Mouse (Mus musculus): ENCODE results near the gene Ntm. TPM values are rescaled to one million over a fixed set of nuclear protein-coding genes. Genes with fewer than 3 reads are reported as not detected.

Ntm gene
- polyA plus RNA-seq, 1 experiment from 2014 or later = 22.6 TPM

DNA sequence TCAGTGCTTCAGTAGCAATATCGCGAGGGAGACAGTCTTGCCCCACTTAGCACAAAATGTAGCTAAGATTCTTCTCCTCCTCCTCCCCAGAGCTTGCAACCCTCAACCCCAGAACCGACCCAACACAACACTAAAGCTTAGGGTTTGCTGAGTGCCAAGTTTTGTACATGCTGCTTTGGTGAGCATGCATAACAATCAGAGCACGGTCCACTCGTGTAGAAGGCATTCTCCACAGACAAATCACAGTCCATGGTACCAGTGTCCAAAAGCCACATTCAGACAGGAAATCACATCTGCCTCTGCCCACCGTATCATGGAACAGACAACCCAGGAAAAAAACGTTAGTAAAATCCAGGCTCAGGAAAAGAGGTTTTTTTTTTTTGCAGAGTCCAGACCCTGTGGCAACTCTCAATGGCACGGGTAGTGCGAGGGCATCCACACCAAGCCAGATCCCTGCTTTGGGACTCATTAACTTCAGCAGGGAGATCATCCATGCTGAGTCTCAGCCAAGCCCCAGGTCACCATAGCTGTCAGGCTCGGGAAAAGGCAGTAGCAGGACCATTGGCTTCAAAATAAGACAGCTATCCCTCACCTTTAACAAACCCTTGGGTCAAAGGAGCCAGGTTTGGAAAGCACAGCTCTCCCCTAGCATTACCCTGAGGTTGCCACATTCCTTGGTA, 552.1 kb downstream of the Ntm start:
- DNase-seq (ENCODE audit: low spot score) = no peak
- H3K4me2 ChIP-seq (ENCODE audit: low read depth) = peak overlapping the region; percentile 94

DNA sequence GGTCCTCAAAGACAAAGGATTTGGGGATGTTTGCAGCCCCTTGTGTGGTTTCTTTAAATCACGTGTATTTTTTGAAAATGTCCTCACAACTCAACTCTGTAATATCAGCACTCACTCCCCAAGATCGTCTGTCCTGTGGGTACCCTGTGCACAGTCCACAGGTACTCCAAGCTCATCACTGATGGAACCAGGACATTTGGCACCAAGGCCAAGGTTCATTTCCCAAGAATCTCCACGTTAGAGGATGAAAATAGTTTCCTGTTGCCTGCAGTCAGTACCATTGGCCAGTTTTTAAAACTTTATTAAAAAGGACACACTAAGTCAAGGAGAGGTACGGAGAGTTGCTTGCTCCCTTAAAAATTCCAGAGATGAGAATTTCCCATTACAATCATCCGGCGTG, 552.7 kb downstream of the Ntm start:
- no peaks in the 10 kb centered on the region for H3K9me3 ChIP-seq (ENCODE audit: control insufficient read depth, low read length)
- ATAC-seq (ENCODE audit: insufficient read depth, low FRiP score, low TSS enrichment) (no peak), DNase-seq (ENCODE audit: low spot score) (no peak)
- no peak overlapping the region for H3K4me3 ChIP-seq (ENCODE audit: low read depth, low read length)
- WGBS = 80% methylated on average over 6 of the region's 6 CpGs
- peaks cover 7% of the 10 kb centered on the region; the same call in 1 of the 2 replicates for H3K27me3 ChIP-seq (ENCODE audit: control insufficient read depth, insufficient read depth, low read length)
- H3K4me1 ChIP-seq (ENCODE audit: control insufficient read depth, insufficient read depth, low read length) = no peaks in the 10 kb centered on the region
- H3K27ac ChIP-seq (ENCODE audit: low read depth, low read length) = no peak overlapping the region
- H3K4me2 ChIP-seq (ENCODE audit: low read depth) = no peak overlapping the region
- H3K9ac ChIP-seq (ENCODE audit: low read length) = no peak overlapping the region
- no peaks in the 10 kb centered on the region for H3K36me3 ChIP-seq (ENCODE audit: control insufficient read depth, insufficient read depth, low read length)

More for the DNA sequence above, 552.1 kb downstream of the Ntm start:
- ATAC-seq (ENCODE audit: insufficient read depth, low FRiP score, low TSS enrichment) = no peak
- 58% methylated on average over 10 of the region's 10 CpGs for WGBS
- H3K4me3 ChIP-seq (ENCODE audit: low read depth, low read length) = peak overlapping the region; percentile 49
- H3K27me3 ChIP-seq (ENCODE audit: control insufficient read depth, insufficient read depth, low read length) = peaks cover 7% of the 10 kb centered on the region; the same call in 1 of the 2 replicates
- no peak overlapping the region for H3K9ac ChIP-seq (ENCODE audit: low read length)
- no peaks in the 10 kb centered on the region for H3K4me1 ChIP-seq (ENCODE audit: control insufficient read depth, insufficient read depth, low read length)
- H3K36me3 ChIP-seq (ENCODE audit: control insufficient read depth, insufficient read depth, low read length) = no peaks in the 10 kb centered on the region
- H3K27ac ChIP-seq (ENCODE audit: low read depth, low read length) = no peak overlapping the region
- no peaks in the 10 kb centered on the region for H3K9me3 ChIP-seq (ENCODE audit: control insufficient read depth, low read length)

GRCm38 (mm10) chr9:29409216-29409907, 553.6 kb downstream of the Ntm start:
- ATAC-seq (ENCODE audit: insufficient read depth, low FRiP score, low TSS enrichment) (no peak), DNase-seq (ENCODE audit: low spot score) (peak; percentile 56)
- Histone ChIP-seq H3K27me3 (ENCODE audit: control insufficient read depth, insufficient read depth, low read length) (peaks cover 7% of the 10 kb centered on the region; the same call in 1 of the 2 replicates), H3K9me3 (ENCODE audit: control insufficient read depth, low read length) (no peaks in the 10 kb centered on the region), H3K36me3 (ENCODE audit: control insufficient read depth, insufficient read depth, low read length) (no peaks in the 10 kb centered on the region), H3K4me1 (ENCODE audit: control insufficient read depth, insufficient read depth, low read length) (no peaks in the 10 kb centered on the region), H3K27ac (ENCODE audit: low read depth, low read length) (no peak overlapping the region), H3K4me2 (ENCODE audit: low read depth) (no peak overlapping the region), H3K4me3 (ENCODE audit: low read depth, low read length) (no peak overlapping the region), H3K9ac (ENCODE audit: low read length) (no peak overlapping the region)
- 53% methylated on average over 8 of the region's 8 CpGs for WGBS

DNA sequence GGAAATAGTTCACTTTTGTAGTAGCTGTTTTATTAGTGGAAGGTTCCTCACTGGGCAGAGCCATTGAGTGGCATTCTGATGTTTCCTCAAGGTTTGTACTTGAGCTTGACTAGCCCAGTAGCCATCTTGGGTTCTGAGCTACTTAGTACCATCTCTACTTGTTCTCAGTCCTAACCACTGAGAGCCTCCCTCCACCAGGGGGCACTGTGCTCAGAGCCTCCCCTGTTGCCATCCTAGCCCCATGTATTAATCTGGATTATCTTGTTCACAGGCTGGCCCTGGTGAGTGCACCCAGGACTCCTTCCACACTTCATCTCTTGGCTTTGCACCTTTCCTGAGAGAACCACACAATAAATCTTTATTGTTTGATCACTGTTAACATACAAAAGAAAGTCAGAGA, 555.0 kb downstream of the Ntm start:
- no peak for DNase-seq (ENCODE audit: low spot score)
- no peak for ATAC-seq (ENCODE audit: insufficient read depth, low FRiP score, low TSS enrichment)
- Histone ChIP-seq H3K4me2 (ENCODE audit: low read depth) (no peak overlapping the region), H3K36me3 (ENCODE audit: control insufficient read depth, insufficient read depth, low read length) (no peaks in the 10 kb centered on the region), H3K27me3 (ENCODE audit: control insufficient read depth, insufficient read depth, low read length) (peaks cover 7% of the 10 kb centered on the region; the same call in 1 of the 2 replicates), H3K9ac (ENCODE audit: low read length) (no peak overlapping the region), H3K4me3 (ENCODE audit: low read depth, low read length) (no peak overlapping the region), H3K27ac (ENCODE audit: low read depth, low read length) (no peak overlapping the region), H3K4me1 (ENCODE audit: control insufficient read depth, insufficient read depth, low read length) (no peaks in the 10 kb centered on the region), H3K9me3 (ENCODE audit: control insufficient read depth, low read length) (no peaks in the 10 kb centered on the region)

GRCm38 (mm10) chr9:29406973-29407372, 556.0 kb downstream of the Ntm start:
- 87% methylated on average over 2 of the region's 2 CpGs for WGBS
- DNase-seq (ENCODE audit: low spot score) (no peak), ATAC-seq (ENCODE audit: insufficient read depth, low FRiP score, low TSS enrichment) (no peak)
- Histone ChIP-seq H3K27me3 (ENCODE audit: control insufficient read depth, insufficient read depth, low read length) (peaks cover 7% of the 10 kb centered on the region; the same call in 1 of the 2 replicates), H3K4me1 (ENCODE audit: control insufficient read depth, insufficient read depth, low read length) (no peaks in the 10 kb centered on the region), H3K27ac (ENCODE audit: low read depth, low read length) (no peak overlapping the region), H3K36me3 (ENCODE audit: control insufficient read depth, insufficient read depth, low read length) (no peaks in the 10 kb centered on the region), H3K9ac (ENCODE audit: low read length) (no peak overlapping the region), H3K4me3 (ENCODE audit: low read depth, low read length) (no peak overlapping the region), H3K9me3 (ENCODE audit: control insufficient read depth, low read length) (no peaks in the 10 kb centered on the region), H3K4me2 (ENCODE audit: low read depth) (no peak overlapping the region)

- ATAC-seq (ENCODE audit: insufficient read depth, low FRiP score, low TSS enrichment) (no peak), DNase-seq (ENCODE audit: low spot score) (no peak)
- Histone ChIP-seq H3K4me3 (ENCODE audit: low read depth, low read length) (no peak overlapping the region), H3K36me3 (ENCODE audit: control insufficient read depth, insufficient read depth, low read length) (no peaks in the 10 kb centered on the region), H3K9me3 (ENCODE audit: control insufficient read depth, low read length) (no peaks in the 10 kb centered on the region), H3K4me2 (ENCODE audit: low read depth) (no peak overlapping the region), H3K27me3 (ENCODE audit: control insufficient read depth, insufficient read depth, low read length) (peaks cover 7% of the 10 kb centered on the region; the same call in 1 of the 2 replicates), H3K27ac (ENCODE audit: low read depth, low read length) (no peak overlapping the region), H3K9ac (ENCODE audit: low read length) (no peak overlapping the region), H3K4me1 (ENCODE audit: control insufficient read depth, insufficient read depth, low read length) (no peaks in the 10 kb centered on the region)
- 93% methylated on average over 1 of the region's 1 CpGs for WGBS
Observed at GRCm38 (mm10) chr9:29406046-29406445, 556.9 kb downstream of the Ntm start.

GRCm38 (mm10) chr9:29400151-29400550, 562.8 kb downstream of the Ntm start:
- Histone ChIP-seq H3K9ac (ENCODE audit: low read length) (no peak overlapping the region), H3K27me3 (ENCODE audit: control insufficient read depth, insufficient read depth, low read length) (no peaks in the 10 kb centered on the region), H3K27ac (ENCODE audit: low read depth, low read length) (no peak overlapping the region), H3K36me3 (ENCODE audit: control insufficient read depth, insufficient read depth, low read length) (no peaks in the 10 kb centered on the region), H3K9me3 (ENCODE audit: control insufficient read depth, low read length) (no peaks in the 10 kb centered on the region), H3K4me3 (ENCODE audit: low read depth, low read length) (no peak overlapping the region), H3K4me1 (ENCODE audit: control insufficient read depth, insufficient read depth, low read length) (no peaks in the 10 kb centered on the region), H3K4me2 (ENCODE audit: low read depth) (no peak overlapping the region)
- DNase-seq (ENCODE audit: low spot score) (no peak), ATAC-seq (ENCODE audit: insufficient read depth, low FRiP score, low TSS enrichment) (no peak)
- WGBS = 83% methylated on average over 8 of the region's 8 CpGs

- no peak overlapping the region for H3K4me2 ChIP-seq (ENCODE audit: low read depth)
- no peak for DNase-seq (ENCODE audit: low spot score)
- H3K9me3 ChIP-seq (ENCODE audit: control insufficient read depth, low read length) = no peaks in the 10 kb centered on the region
- H3K9ac ChIP-seq (ENCODE audit: low read length) = no peak overlapping the region
- no peaks in the 10 kb centered on the region for H3K36me3 ChIP-seq (ENCODE audit: control insufficient read depth, insufficient read depth, low read length)
- no peak for ATAC-seq (ENCODE audit: insufficient read depth, low FRiP score, low TSS enrichment)
- no peak overlapping the region for H3K27ac ChIP-seq (ENCODE audit: low read depth, low read length)
- no peak overlapping the region for H3K4me3 ChIP-seq (ENCODE audit: low read depth, low read length)
- no peaks in the 10 kb centered on the region for H3K4me1 ChIP-seq (ENCODE audit: control insufficient read depth, insufficient read depth, low read length)
- WGBS = 88% methylated on average over 5 of the region's 5 CpGs
- no peaks in the 10 kb centered on the region for H3K27me3 ChIP-seq (ENCODE audit: control insufficient read depth, insufficient read depth, low read length)
Observed at GRCm38 (mm10) chr9:29396101-29396500, 566.8 kb downstream of the Ntm start.

DNA sequence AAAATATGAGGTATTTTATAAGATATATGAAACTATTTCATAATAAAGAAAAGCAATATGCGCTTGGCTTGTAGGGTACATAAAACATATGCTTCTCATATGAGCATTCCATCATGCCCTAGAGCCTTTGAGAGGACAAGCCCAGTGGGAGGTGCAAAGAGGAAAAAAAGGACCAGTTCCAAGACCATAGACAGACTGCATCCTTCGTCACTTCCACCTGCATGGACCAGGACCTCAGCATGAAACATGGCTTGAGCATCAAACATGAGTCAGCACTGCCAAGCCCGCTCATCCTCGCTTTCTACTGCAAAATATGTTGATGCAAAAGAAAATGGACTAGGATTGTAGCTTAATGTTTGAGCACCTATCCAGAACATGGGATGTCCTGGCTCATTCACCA, 569.8 kb downstream of the Ntm start:
- Histone ChIP-seq H3K9me3 (ENCODE audit: control insufficient read depth, low read length) (no peaks in the 10 kb centered on the region), H3K4me3 (ENCODE audit: low read depth, low read length) (no peak overlapping the region), H3K9ac (ENCODE audit: low read length) (no peak overlapping the region), H3K27me3 (ENCODE audit: control insufficient read depth, insufficient read depth, low read length) (no peaks in the 10 kb centered on the region), H3K4me2 (ENCODE audit: low read depth) (no peak overlapping the region), H3K4me1 (ENCODE audit: control insufficient read depth, insufficient read depth, low read length) (no peaks in the 10 kb centered on the region), H3K27ac (ENCODE audit: low read depth, low read length) (no peak overlapping the region), H3K36me3 (ENCODE audit: control insufficient read depth, insufficient read depth, low read length) (no peaks in the 10 kb centered on the region)
- ATAC-seq (ENCODE audit: insufficient read depth, low FRiP score, low TSS enrichment) = no peak
- no peak for DNase-seq (ENCODE audit: low spot score)
- 89% methylated on average over 4 of the region's 4 CpGs for WGBS
